Mouse (Mus musculus): ENCODE data around the gene Wdr74. TPM values are rescaled to one million over a fixed set of nuclear protein-coding genes. Genes with fewer than 3 reads are reported as not detected.

The Wdr74 gene
- polyA plus RNA-seq (2015; fragmentation: Nextera tagmentation; extraction: Ambion mirVana): 77.3 and 88.5 TPM in 2 replicates

GRCm38 (mm10) chr19:8735389-8736159 is at the start of gene Wdr74:
Gene Wdr74, plus strand, starts transcription at chr19:8735827.
- Histone ChIP-seq H3K4me3 (replicated peaks) (peak within 1 kb of the TSS; percentile 87), H3K4me2 (replicated peaks) (peak within 1 kb of the TSS; percentile 55), H3K4me1 (replicated peaks) (peaks cover 4% of the 10 kb centered on the region), H3K9ac (peak within 1 kb of the TSS; percentile 82), H3K9me3 (no peaks in the 10 kb centered on the region), H3K27me3 (replicated peaks) (no peaks in the 10 kb centered on the region), H3K27ac (peak within 1 kb of the TSS; percentile 64), H3K36me3 (peaks cover 25% of the 10 kb centered on the region)
- peak; percentile 97 for ATAC-seq
- WGBS: under 1% methylated on average over 32 of the region's 32 CpGs

GRCm38 (mm10) chr19:8691871-8692539 is 43.6 kb upstream of the Wdr74 start:
- H3K27ac ChIP-seq: no peak overlapping the region
- no peak overlapping the region for H3K4me3 ChIP-seq (replicated peaks)
- WGBS: 67% methylated on average over 9 of the region's 9 CpGs
- H3K27me3 ChIP-seq (replicated peaks): no peaks in the 10 kb centered on the region
- ATAC-seq: no peak
- H3K4me2 ChIP-seq (replicated peaks): no peak overlapping the region
- no peaks in the 10 kb centered on the region for H3K9me3 ChIP-seq
- no peaks in the 10 kb centered on the region for H3K36me3 ChIP-seq
- no peaks in the 10 kb centered on the region for H3K4me1 ChIP-seq (replicated peaks)
- no peak overlapping the region for H3K9ac ChIP-seq

DNA sequence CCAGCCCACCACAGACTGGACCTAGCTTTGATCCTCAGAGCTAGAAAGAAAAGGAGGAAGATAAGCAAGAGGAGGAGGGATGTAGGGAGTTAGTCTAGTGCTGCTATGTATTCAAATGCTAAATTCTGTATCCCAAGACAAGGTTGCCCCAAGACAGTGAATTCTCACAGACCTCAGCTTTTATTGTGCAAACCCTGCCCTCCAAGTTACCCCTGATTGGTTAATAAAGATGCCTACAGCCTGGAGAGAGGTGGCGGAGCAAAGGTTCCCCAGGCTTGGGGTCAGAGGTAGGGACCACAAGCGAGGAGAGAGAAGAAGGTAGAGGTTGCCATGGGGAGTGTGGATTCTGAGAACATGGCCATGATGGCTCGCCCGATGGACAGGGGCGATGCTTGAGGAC is 42.9 kb upstream of the Wdr74 start:
- Histone ChIP-seq H3K9ac (no peak overlapping the region), H3K9me3 (no peaks in the 10 kb centered on the region), H3K27ac (no peak overlapping the region), H3K36me3 (no peaks in the 10 kb centered on the region), H3K4me2 (replicated peaks) (no peak overlapping the region), H3K27me3 (replicated peaks) (no peaks in the 10 kb centered on the region), H3K4me1 (replicated peaks) (no peaks in the 10 kb centered on the region), H3K4me3 (replicated peaks) (no peak overlapping the region)
- WGBS: 86% methylated on average over 5 of the region's 5 CpGs
- no peak for ATAC-seq

DNA sequence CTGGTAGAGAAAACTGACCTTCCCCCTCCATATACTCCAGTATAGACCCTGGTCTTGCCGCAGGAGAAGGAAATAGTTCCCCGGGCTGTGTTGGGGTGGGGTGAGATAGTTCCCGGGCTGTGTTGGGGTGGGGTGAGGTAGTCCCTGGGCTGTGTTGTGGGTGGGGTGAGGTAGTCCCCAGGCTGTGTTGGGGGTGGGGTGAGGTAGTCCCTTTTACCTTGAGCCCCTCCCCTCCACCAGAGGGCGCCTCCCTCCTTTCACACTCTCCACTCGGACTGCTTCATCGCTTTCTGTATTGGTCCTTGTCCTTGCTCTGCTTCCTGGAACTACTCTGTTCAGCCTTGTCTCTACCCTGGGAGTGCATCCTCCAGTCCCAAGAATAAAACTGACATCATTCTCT is 40.3 kb upstream of the Wdr74 start:
- Histone ChIP-seq H3K4me2 (replicated peaks) (no peak overlapping the region), H3K27ac (no peak overlapping the region), H3K4me3 (replicated peaks) (no peak overlapping the region), H3K4me1 (replicated peaks) (no peaks in the 10 kb centered on the region), H3K9me3 (no peaks in the 10 kb centered on the region), H3K9ac (no peak overlapping the region), H3K36me3 (no peaks in the 10 kb centered on the region), H3K27me3 (replicated peaks) (no peaks in the 10 kb centered on the region)
- 45% methylated on average over 6 of the region's 6 CpGs for WGBS
- ATAC-seq: peak; percentile 66; the same call in 1 of the 2 replicates

- Histone ChIP-seq H3K4me3 (replicated peaks) (no peak overlapping the region), H3K4me2 (replicated peaks) (no peak overlapping the region), H3K4me1 (replicated peaks) (no peaks in the 10 kb centered on the region), H3K9me3 (no peaks in the 10 kb centered on the region), H3K27me3 (replicated peaks) (no peaks in the 10 kb centered on the region), H3K27ac (no peak overlapping the region), H3K9ac (no peak overlapping the region), H3K36me3 (no peaks in the 10 kb centered on the region)
- WGBS: 79% methylated on average over 9 of the region's 9 CpGs
- no peak for ATAC-seq
Measured at GRCm38 (mm10) chr19:8699652-8700051, 36.0 kb upstream of the Wdr74 start.

DNA sequence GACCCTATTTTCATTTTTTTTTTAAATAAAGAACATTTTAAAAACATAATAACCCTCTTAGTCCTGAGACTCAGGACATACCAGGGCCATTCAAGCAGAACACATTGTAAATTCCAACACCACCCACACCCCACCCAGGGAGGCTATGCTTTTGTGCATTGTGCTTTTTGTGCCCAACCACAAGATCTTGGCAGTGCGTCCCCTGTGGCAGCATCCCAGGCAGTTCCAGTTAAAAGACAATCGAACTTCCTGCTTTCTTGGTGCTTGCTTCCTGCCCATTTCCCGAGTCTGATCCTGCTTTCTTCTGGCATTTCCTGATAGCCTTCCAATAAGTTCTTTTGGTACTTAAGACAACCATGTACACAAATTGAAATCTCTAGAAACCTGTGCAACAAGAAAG is 33.2 kb upstream of the Wdr74 start:
- Histone ChIP-seq H3K9me3 (no peaks in the 10 kb centered on the region), H3K4me1 (replicated peaks) (no peaks in the 10 kb centered on the region), H3K27me3 (replicated peaks) (no peaks in the 10 kb centered on the region), H3K4me2 (replicated peaks) (no peak overlapping the region), H3K4me3 (replicated peaks) (no peak overlapping the region), H3K27ac (no peak overlapping the region), H3K9ac (no peak overlapping the region), H3K36me3 (peaks cover 6% of the 10 kb centered on the region; the same call in 1 of the 2 replicates)
- whole genome bisulfite sequencing: 78% methylated on average over 3 of the region's 3 CpGs
- ATAC-seq: no peak

GRCm38 (mm10) chr19:8703571-8703970 is 32.1 kb upstream of the Wdr74 start:
- 55% methylated on average over 3 of the region's 4 CpGs for WGBS
- no peak for ATAC-seq
- Histone ChIP-seq H3K27ac (no peak overlapping the region), H3K4me3 (replicated peaks) (no peak overlapping the region), H3K9me3 (no peaks in the 10 kb centered on the region), H3K36me3 (peaks cover 16% of the 10 kb centered on the region), H3K9ac (no peak overlapping the region), H3K4me1 (replicated peaks) (no peaks in the 10 kb centered on the region), H3K27me3 (replicated peaks) (no peaks in the 10 kb centered on the region), H3K4me2 (replicated peaks) (no peak overlapping the region)

- H3K27ac ChIP-seq: no peak overlapping the region
- H3K4me3 ChIP-seq (replicated peaks): no peak overlapping the region
- no peaks in the 10 kb centered on the region for H3K27me3 ChIP-seq (replicated peaks)
- WGBS: 72% methylated on average over 6 of the region's 6 CpGs
- H3K4me2 ChIP-seq (replicated peaks): no peak overlapping the region
- no peak for ATAC-seq
- no peak overlapping the region for H3K9ac ChIP-seq
- peaks cover 8% of the 10 kb centered on the region; the same call in 1 of the 2 replicates for H3K4me1 ChIP-seq (replicated peaks)
- no peaks in the 10 kb centered on the region for H3K9me3 ChIP-seq
- H3K36me3 ChIP-seq: peaks cover 32% of the 10 kb centered on the region
Measured at GRCm38 (mm10) chr19:8705026-8705708, 30.5 kb upstream of the Wdr74 start.

DNA sequence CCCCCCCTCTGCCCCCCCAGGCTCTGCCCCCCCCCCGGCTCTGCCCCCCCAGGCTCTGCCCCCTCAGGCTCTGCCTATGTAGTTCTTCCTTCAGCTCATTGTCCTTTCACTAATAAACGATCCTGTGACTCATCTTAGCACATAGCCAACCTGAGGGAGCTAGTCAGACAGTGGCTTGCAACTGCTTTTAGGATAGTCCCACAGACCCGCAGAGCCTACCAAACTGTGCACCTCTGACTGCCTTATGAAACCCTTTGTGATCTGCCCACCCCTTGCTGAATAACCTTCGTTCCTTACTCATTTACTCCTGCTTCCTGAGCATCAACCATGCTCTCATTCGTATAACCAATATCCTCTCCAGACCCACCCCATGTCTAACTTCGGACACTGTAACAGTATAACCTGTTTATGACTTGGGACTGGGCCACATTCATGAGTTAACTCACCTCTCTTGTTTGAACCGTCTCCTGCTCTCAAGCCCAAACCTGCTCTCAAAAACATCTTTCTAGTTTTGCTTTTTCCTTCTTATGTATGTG is 29.4 kb upstream of the Wdr74 start:
- H3K27me3 ChIP-seq (replicated peaks): no peaks in the 10 kb centered on the region
- WGBS: 76% methylated on average over 7 of the region's 7 CpGs
- peaks cover 32% of the 10 kb centered on the region for H3K36me3 ChIP-seq
- no peak overlapping the region for H3K4me2 ChIP-seq (replicated peaks)
- peaks cover 17% of the 10 kb centered on the region for H3K4me1 ChIP-seq (replicated peaks)
- no peak overlapping the region for H3K27ac ChIP-seq
- no peak for ATAC-seq
- H3K4me3 ChIP-seq (replicated peaks): no peak overlapping the region
- no peak overlapping the region for H3K9ac ChIP-seq
- no peaks in the 10 kb centered on the region for H3K9me3 ChIP-seq

- no peak overlapping the region for H3K4me2 ChIP-seq (replicated peaks)
- 90% methylated on average over 7 of the region's 7 CpGs for WGBS
- H3K9me3 ChIP-seq: no peaks in the 10 kb centered on the region
- H3K9ac ChIP-seq: no peak overlapping the region
- no peak; the same call in 1 of the 2 replicates for ATAC-seq
- no peak overlapping the region for H3K4me3 ChIP-seq (replicated peaks)
- H3K4me1 ChIP-seq (replicated peaks): peaks cover 23% of the 10 kb centered on the region
- H3K27ac ChIP-seq: no peak overlapping the region
- H3K27me3 ChIP-seq (replicated peaks): no peaks in the 10 kb centered on the region
- H3K36me3 ChIP-seq: peaks cover 35% of the 10 kb centered on the region
Measured at GRCm38 (mm10) chr19:8706930-8707329, 28.7 kb upstream of the Wdr74 start.

GRCm38 (mm10) chr19:8708954-8709353 is 26.7 kb upstream of the Wdr74 start:
- H3K4me2 ChIP-seq (replicated peaks): no peak overlapping the region
- no peaks in the 10 kb centered on the region for H3K27me3 ChIP-seq (replicated peaks)
- H3K36me3 ChIP-seq: peaks cover 35% of the 10 kb centered on the region
- H3K27ac ChIP-seq: no peak overlapping the region
- no peak overlapping the region for H3K4me3 ChIP-seq (replicated peaks)
- 91% methylated on average over 8 of the region's 8 CpGs for WGBS
- peaks cover 29% of the 10 kb centered on the region for H3K4me1 ChIP-seq (replicated peaks)
- ATAC-seq: no peak
- no peak overlapping the region for H3K9ac ChIP-seq
- no peaks in the 10 kb centered on the region for H3K9me3 ChIP-seq

- Histone ChIP-seq H3K9me3 (no peaks in the 10 kb centered on the region), H3K9ac (no peak overlapping the region), H3K4me3 (replicated peaks) (no peak overlapping the region), H3K4me2 (replicated peaks) (peak overlapping the region; percentile 77; the same call in 1 of the 2 replicates), H3K27ac (no peak overlapping the region), H3K27me3 (replicated peaks) (no peaks in the 10 kb centered on the region), H3K4me1 (replicated peaks) (peaks cover 31% of the 10 kb centered on the region), H3K36me3 (peaks cover 35% of the 10 kb centered on the region)
- no peak for ATAC-seq
- WGBS: 86% methylated on average over 2 of the region's 2 CpGs
Measured at GRCm38 (mm10) chr19:8710057-8710456, 25.6 kb upstream of the Wdr74 start.

All from intestine, embryonic 15.5 days (tissue).